30 mouse cellular contexts compared by ENCODE assay signal in the genomic region with DNA sequence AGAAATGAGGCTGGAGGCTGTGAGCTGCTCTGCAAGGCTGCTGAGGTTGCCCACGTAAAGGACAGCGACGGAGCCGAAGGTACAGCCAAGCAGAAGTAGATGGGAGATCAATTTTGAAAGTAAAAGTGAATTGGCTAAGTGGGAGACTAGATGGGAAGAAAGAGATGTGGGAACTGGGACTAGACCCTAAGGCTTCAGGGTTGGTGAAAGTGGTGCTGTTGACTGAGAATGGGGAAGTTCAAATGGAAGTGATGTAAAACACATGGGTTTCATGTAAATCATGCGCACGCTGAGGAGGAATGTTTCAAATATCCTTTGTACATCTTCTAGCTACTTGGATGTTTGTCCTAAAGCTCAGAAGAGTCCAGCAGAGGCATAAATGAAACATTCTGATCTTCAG. TPM values are rescaled to one million over a fixed set of nuclear protein-coding genes. Genes with fewer than 3 reads are reported as not detected.
DNase-seq lines count a peak whose midpoint lies in the region; ATAC-seq and TF ChIP-seq lines count a peak whose summit lies in the region.
"Had no signal": no experiment of that assay in that cellular context is flagged by ENCODE, and none has a peak within 500 bp of the region (broad histone marks: within the 10 kb centered on the region; RNA-seq: fewer than 3 reads in every experiment).

No protein-coding gene starts in this region.

- DNase-seq in liver, adult 2 months (ENCODE audit: extremely low read depth, low read depth, low spot score): peak; percentile 30
- DNase-seq in liver: no peak
- DNase-seq in ovary, postnatal 14 days (ENCODE audit: low spot score): no peak
- no peak for DNase-seq in adrenal gland, postnatal 25 days
- DNase-seq in hindbrain, embryonic 11.5 days (ENCODE audit: low spot score): no peak
- DNase-seq: adrenal gland, adult 2 months; adrenal gland, postnatal 14 days; B cell, adult 2 months; cerebellum, adult 11-12 months; cerebellum, adult 8-10 months; cerebellum, postnatal 14 days; gastrocnemius, postnatal 25 days; heart, adult 2 months had no signal

- TF ChIP-seq CTCF in liver, adult 2 months (IDR thresholded peaks at IDR 0.05; ENCODE audit: low read depth, low read length): no peak

- H3K4me1 ChIP-seq in liver, adult 2 months (ENCODE audit: control insufficient read depth, insufficient read depth, low read length): no peaks in the 10 kb centered on the region
- H3K4me1 ChIP-seq in hindbrain, embryonic 11.5 days (replicated peaks; ENCODE audit: control insufficient read depth, insufficient read depth, low read length): no peaks in the 10 kb centered on the region
- H3K4me1 ChIP-seq: embryonic facial prominence, embryonic 12.5 days; embryonic facial prominence, embryonic 15.5 days; forebrain, embryonic 15.5 days; hindbrain, embryonic 13.5 days had no signal

- no peak for TF ChIP-seq POLR2A in liver, adult 2 months (IDR thresholded peaks at IDR 0.05; ENCODE audit: extremely low read depth, insufficient read depth, low read length)

- WGBS in liver, adult 2 months: 85% methylated on average over 6 of the region's 6 CpGs
- WGBS in hindbrain, embryonic 11.5 days: 89% methylated on average over 6 of the region's 6 CpGs

- H3K36me3 ChIP-seq in liver, adult 2 months (ENCODE audit: control insufficient read depth, insufficient read depth, low read length): no peaks in the 10 kb centered on the region
- H3K36me3 ChIP-seq in hindbrain, embryonic 11.5 days (ENCODE audit: control insufficient read depth, insufficient read depth, low read length): no peaks in the 10 kb centered on the region
- H3K36me3 ChIP-seq: embryonic facial prominence, embryonic 12.5 days; embryonic facial prominence, embryonic 15.5 days; forebrain, embryonic 15.5 days; hindbrain, embryonic 13.5 days had no signal

- H3K4me3 ChIP-seq in liver, adult 2 months (ENCODE audit: insufficient read depth, low read depth, low read length): no peak overlapping the region
- no peak overlapping the region for H3K4me3 ChIP-seq in hindbrain, embryonic 11.5 days (ENCODE audit: low read depth, low read length)
- H3K4me3 ChIP-seq: embryonic facial prominence, embryonic 12.5 days; embryonic facial prominence, embryonic 15.5 days; forebrain, embryonic 15.5 days; heart, adult 2 months; hindbrain, embryonic 13.5 days had no signal

- no peak overlapping the region for H3K9ac ChIP-seq in liver, adult 2 months (ENCODE audit: low read depth, low read length)
- no peak overlapping the region for H3K9ac ChIP-seq in hindbrain, embryonic 11.5 days (ENCODE audit: low read depth, low read length)
- H3K9ac ChIP-seq: embryonic facial prominence, embryonic 12.5 days; embryonic facial prominence, embryonic 15.5 days; forebrain, embryonic 15.5 days; hindbrain, embryonic 13.5 days had no signal

- H3K27ac ChIP-seq in liver, adult 2 months (replicated peaks; ENCODE audit: insufficient read depth, low read depth, low read length): no peak overlapping the region
- no peak overlapping the region for H3K27ac ChIP-seq in hindbrain, embryonic 11.5 days (ENCODE audit: low read depth, low read length)
- H3K27ac ChIP-seq: embryonic facial prominence, embryonic 12.5 days; embryonic facial prominence, embryonic 15.5 days; forebrain, embryonic 15.5 days; heart, adult 2 months; hindbrain, embryonic 13.5 days had no signal

- no peaks in the 10 kb centered on the region for H3K79me2 ChIP-seq in liver, adult 2 months (ENCODE audit: control insufficient read depth, insufficient read depth, low read length)

- H3K4me2 ChIP-seq in hindbrain, embryonic 11.5 days (replicated peaks; ENCODE audit: low read depth, low read length): no peak overlapping the region
- H3K4me2 ChIP-seq: embryonic facial prominence, embryonic 12.5 days; embryonic facial prominence, embryonic 15.5 days; forebrain, embryonic 15.5 days; heart, embryonic 11.5 days; hindbrain, embryonic 13.5 days had no signal

- peak; percentile 72 for ATAC-seq in common myeloid progenitor, adult 5-6 weeks (replicated peaks; ENCODE audit: low read depth, poor library complexity, severe bottlenecking)
- ATAC-seq in megakaryocyte progenitor cell, adult 5-6 weeks (replicated peaks; ENCODE audit: poor library complexity): peak; percentile 85
- ATAC-seq in hindbrain, embryonic 11.5 days (ENCODE audit: low FRiP score): no peak
- ATAC-seq: forebrain, embryonic 15.5 days; hindbrain, embryonic 16.5 days had no signal

- H3K9me3 ChIP-seq in hindbrain, embryonic 11.5 days (ENCODE audit: control insufficient read depth, low read length): no peaks in the 10 kb centered on the region
- H3K9me3 ChIP-seq: embryonic facial prominence, embryonic 12.5 days; embryonic facial prominence, embryonic 15.5 days; forebrain, embryonic 15.5 days; hindbrain, embryonic 13.5 days had no signal

- H3K27me3 ChIP-seq in liver, adult 2 months (ENCODE audit: control insufficient read depth, insufficient read depth, low read length): no peaks in the 10 kb centered on the region
- H3K27me3 ChIP-seq in hindbrain, embryonic 11.5 days (ENCODE audit: control insufficient read depth, insufficient read depth, low read length): no peaks in the 10 kb centered on the region
- H3K27me3 ChIP-seq: embryonic facial prominence, embryonic 12.5 days; embryonic facial prominence, embryonic 15.5 days; forebrain, embryonic 15.5 days; hindbrain, embryonic 13.5 days had no signal

RNA-seq across cellular contexts. Expression of gene Oosp3, which starts 1.5 kb away (rescaled TPM):
- not detected in 2 replicates for total RNA-seq in liver, adult 2 months (2014; rRNA removed)
- not detected in 2 replicates for polyA plus RNA-seq in liver, adult 2 months (2012; rRNA removed)
- not detected in 2 replicates for total RNA-seq in common myeloid progenitor, adult 5-6 weeks (2017)
- not detected in 2 replicates for total RNA-seq in megakaryocyte progenitor cell, adult 5-6 weeks (2015)
- not detected in 2 replicates for total RNA-seq in megakaryocyte progenitor cell, adult 5-6 weeks (2017)
- not detected in 2 replicates for total RNA-seq in adrenal gland, postnatal 25 days (2021)
- not detected in 2 replicates for polyA plus RNA-seq in hindbrain, embryonic 11.5 days (2014; fragmentation: Nextera tagmentation; extraction: Ambion mirVana)
- total RNA-seq: adrenal gland, adult 2 months; adrenal gland, postnatal 14 days; gastrocnemius, adult 8-10 months; gastrocnemius, postnatal 25 days; heart, adult 2 months; heart, postnatal 25 days; hematopoietic stem cell, adult 5-6 weeks; MEL had no signal
- polyA plus RNA-seq: adrenal gland, adult 2 months; brain, embryonic 14.5 days; embryonic facial prominence, embryonic 12.5 days; embryonic facial prominence, embryonic 15.5 days; forebrain, embryonic 11.5 days; forebrain, embryonic 15.5 days; gonadal fat pad, adult 2 months; heart, adult 2 months; heart, embryonic 11.5 days; heart, embryonic 14.5 days; heart, postnatal 0 days; hindbrain, embryonic 13.5 days; hindbrain, embryonic 16.5 days had no signal

RNA-seq across cellular contexts. Expression of gene Oosp1, which starts 7.4 kb away (rescaled TPM):
- total RNA-seq in liver, adult 2 months (2014; rRNA removed): not detected in 2 replicates
- polyA plus RNA-seq in liver, adult 2 months (2012; rRNA removed): not detected in 2 replicates
- 7.4 and 12.8 TPM in 2 replicates for total RNA-seq in common myeloid progenitor, adult 5-6 weeks (2017)
- 5.7 and 7.6 TPM in 2 replicates for total RNA-seq in megakaryocyte progenitor cell, adult 5-6 weeks (2015)
- 6.9 and 13.5 TPM in 2 replicates for total RNA-seq in megakaryocyte progenitor cell, adult 5-6 weeks (2017)
- 2.2 and 4.4 TPM in 2 replicates for total RNA-seq in adrenal gland, postnatal 25 days (2021)
- polyA plus RNA-seq in hindbrain, embryonic 11.5 days (2014; fragmentation: Nextera tagmentation; extraction: Ambion mirVana): not detected in 2 replicates
- total RNA-seq: gastrocnemius, adult 8-10 months; gastrocnemius, postnatal 25 days; heart, adult 2 months; heart, postnatal 25 days; MEL had no signal
- polyA plus RNA-seq: adrenal gland, adult 2 months; brain, embryonic 14.5 days; embryonic facial prominence, embryonic 12.5 days; embryonic facial prominence, embryonic 15.5 days; forebrain, embryonic 11.5 days; forebrain, embryonic 15.5 days; gonadal fat pad, adult 2 months; heart, adult 2 months; heart, embryonic 11.5 days; heart, embryonic 14.5 days; heart, postnatal 0 days; hindbrain, embryonic 13.5 days; hindbrain, embryonic 16.5 days had no signal

RNA-seq across cellular contexts. Expression of gene Oosp2, which starts 38.0 kb away (rescaled TPM):
- total RNA-seq in liver, adult 2 months (2014; rRNA removed): not detected in 2 replicates
- not detected in 2 replicates for polyA plus RNA-seq in liver, adult 2 months (2012; rRNA removed)
- 2.7 TPM in 1 of 2 replicates, not detected in the other for total RNA-seq in common myeloid progenitor, adult 5-6 weeks (2017)
- 1.1 and 3.4 TPM in 2 replicates for total RNA-seq in megakaryocyte progenitor cell, adult 5-6 weeks (2015)
- total RNA-seq in megakaryocyte progenitor cell, adult 5-6 weeks (2017): not detected in 2 replicates
- 0.67 TPM in 1 of 2 replicates, not detected in the other for total RNA-seq in adrenal gland, postnatal 25 days (2021)
- not detected in 2 replicates for polyA plus RNA-seq in hindbrain, embryonic 11.5 days (2014; fragmentation: Nextera tagmentation; extraction: Ambion mirVana)
- total RNA-seq: adrenal gland, postnatal 14 days; gastrocnemius, adult 8-10 months; gastrocnemius, postnatal 25 days; heart, adult 2 months; heart, postnatal 25 days; MEL had no signal
- polyA plus RNA-seq: adrenal gland, adult 2 months; brain, embryonic 14.5 days; embryonic facial prominence, embryonic 12.5 days; embryonic facial prominence, embryonic 15.5 days; forebrain, embryonic 11.5 days; forebrain, embryonic 15.5 days; gonadal fat pad, adult 2 months; heart, adult 2 months; heart, embryonic 11.5 days; heart, embryonic 14.5 days; heart, postnatal 0 days; hindbrain, embryonic 13.5 days; hindbrain, embryonic 16.5 days had no signal

RNA-seq across cellular contexts. Expression of gene Gif, which starts 49.0 kb away (rescaled TPM):
- not detected in 2 replicates for total RNA-seq in liver, adult 2 months (2014; rRNA removed)
- not detected in 2 replicates for polyA plus RNA-seq in liver, adult 2 months (2012; rRNA removed)
- not detected in 2 replicates for total RNA-seq in common myeloid progenitor, adult 5-6 weeks (2017)
- not detected in 2 replicates for total RNA-seq in megakaryocyte progenitor cell, adult 5-6 weeks (2015)
- total RNA-seq in megakaryocyte progenitor cell, adult 5-6 weeks (2017): not detected in 2 replicates
- not detected in 2 replicates for total RNA-seq in adrenal gland, postnatal 25 days (2021)
- not detected in 2 replicates for polyA plus RNA-seq in hindbrain, embryonic 11.5 days (2014; fragmentation: Nextera tagmentation; extraction: Ambion mirVana)
- total RNA-seq: adrenal gland, adult 2 months; adrenal gland, postnatal 14 days; gastrocnemius, adult 8-10 months; gastrocnemius, postnatal 25 days; heart, adult 2 months; heart, postnatal 25 days; hematopoietic stem cell, adult 5-6 weeks; MEL had no signal
- polyA plus RNA-seq: adrenal gland, adult 2 months; brain, embryonic 14.5 days; embryonic facial prominence, embryonic 12.5 days; embryonic facial prominence, embryonic 15.5 days; forebrain, embryonic 11.5 days; forebrain, embryonic 15.5 days; gonadal fat pad, adult 2 months; heart, adult 2 months; heart, embryonic 11.5 days; heart, embryonic 14.5 days; heart, postnatal 0 days; hindbrain, embryonic 13.5 days; hindbrain, embryonic 16.5 days had no signal

RNA-seq across cellular contexts. Expression of gene Ms4a3, which starts 57.7 kb away (rescaled TPM):
- total RNA-seq in liver, adult 2 months (2014; rRNA removed): not detected in 2 replicates
- not detected in 2 replicates for polyA plus RNA-seq in liver, adult 2 months (2012; rRNA removed)
- 31.1 and 41.7 TPM in 2 replicates for total RNA-seq in common myeloid progenitor, adult 5-6 weeks (2017)
- 1,524 and 1,660 TPM in 2 replicates for total RNA-seq in megakaryocyte progenitor cell, adult 5-6 weeks (2015)
- total RNA-seq in megakaryocyte progenitor cell, adult 5-6 weeks (2017): 866 and 1,151 TPM in 2 replicates
- not detected in 2 replicates for total RNA-seq in adrenal gland, postnatal 25 days (2021)
- 0.36 TPM in 1 of 2 replicates, not detected in the other for polyA plus RNA-seq in hindbrain, embryonic 11.5 days (2014; fragmentation: Nextera tagmentation; extraction: Ambion mirVana)
- total RNA-seq: adrenal gland, adult 2 months; adrenal gland, postnatal 14 days; gastrocnemius, adult 8-10 months; gastrocnemius, postnatal 25 days; heart, adult 2 months; heart, postnatal 25 days had no signal
- polyA plus RNA-seq: adrenal gland, adult 2 months; brain, embryonic 14.5 days; embryonic facial prominence, embryonic 12.5 days; embryonic facial prominence, embryonic 15.5 days; forebrain, embryonic 11.5 days; forebrain, embryonic 15.5 days; gonadal fat pad, adult 2 months; heart, adult 2 months; heart, embryonic 14.5 days; heart, postnatal 0 days; hindbrain, embryonic 13.5 days; hindbrain, embryonic 16.5 days had no signal
